Mouse (Mus musculus) megakaryocyte, embryonic 14.5 days (primary cell): ENCODE measurements at regions not wholly inside any gene's neighbourhood (a gene's known extent, or its start where the extent isn't known, plus 50 kb on each side); places are given as distances from the start of the nearest gene placed in this dataset.

Experiments used
- FLI1 ChIP-seq: IDR thresholded peaks from 2 replicates; pipeline ENCODE4 v1.6.1; 2012; ENCODE audit warnings: low read length, inconsistent platforms, mixed read lengths
- GATA1 ChIP-seq: IDR thresholded peaks from 3 replicates; pipeline ENCODE4 v1.6.1; 2012; ENCODE audit warnings: mixed read lengths, low read length, inconsistent platforms, borderline replicate concordance

DNA sequence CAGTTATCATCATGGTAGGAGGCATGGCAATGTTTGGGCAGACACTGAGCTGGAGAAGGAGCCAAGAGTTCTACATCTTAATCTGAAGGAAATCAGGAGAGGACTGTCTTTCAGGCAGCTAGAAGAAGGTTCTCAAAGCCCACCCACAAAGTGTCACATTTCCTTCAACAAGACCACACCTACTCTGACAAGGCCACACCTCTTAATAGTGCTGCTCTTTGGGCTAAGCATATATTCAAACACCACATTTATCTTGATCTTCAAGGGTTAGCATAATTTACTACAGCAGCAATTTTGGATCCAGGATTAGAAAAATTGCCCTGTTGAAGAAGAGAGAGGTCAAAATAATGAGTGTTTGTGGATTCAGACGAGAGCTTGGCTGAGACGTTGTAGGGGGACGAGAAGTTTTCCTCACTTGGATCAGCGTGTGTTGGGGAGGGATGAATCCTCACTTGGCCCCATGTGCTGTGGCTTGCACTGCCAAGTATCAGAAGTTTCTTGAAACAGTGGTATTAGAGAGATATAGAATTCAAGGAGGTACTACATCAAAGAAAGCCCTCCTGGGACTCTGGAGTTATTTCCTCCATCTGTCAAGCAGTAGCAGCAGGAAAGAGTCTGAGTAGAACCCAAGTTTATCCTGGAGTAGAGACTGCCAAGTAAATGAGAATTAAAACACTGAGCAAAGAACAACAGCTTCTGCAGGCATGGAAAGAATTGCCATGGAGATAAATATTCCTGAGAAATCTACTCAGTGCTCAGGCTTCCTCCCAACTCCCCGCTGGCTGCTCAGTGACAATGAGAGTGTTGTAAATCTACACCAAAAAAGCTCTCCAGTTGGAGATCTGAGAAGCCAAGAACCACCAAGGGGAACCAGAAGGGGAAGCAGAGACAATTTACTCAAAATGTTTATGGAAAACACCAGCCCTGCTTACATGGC lies 549.3 kb downstream of the Dhx35 start:
- TF ChIP-seq GATA1 (no peak), FLI1 (no peak)
